Mouse (Mus musculus) cerebellum, adult 2 months (tissue): ENCODE measurements around the gene Gm266. TPM values are rescaled to one million over a fixed set of nuclear protein-coding genes. Genes with fewer than 3 reads are reported as not detected.

ENCODE experiments used
- DNase-seq, 2 experiments: peaks; one replicate each; pipeline ENCODE4 v3.0.0; 2021
- H3K27ac ChIP-seq: fragments of 200-500 bp; 2 replicates; pipeline ENCODE4 v1.5.1; 2012; ENCODE audit warnings: low read length, control low read depth, inconsistent platforms; ENCODE audit not compliant: insufficient read depth
- H3K27me3 ChIP-seq: fragments of 200-500 bp; 2 replicates; pipeline ENCODE4 v1.6.1; 2012; ENCODE audit warnings: inconsistent platforms, mild to moderate bottlenecking, low read length, moderate library complexity; ENCODE audit not compliant: control insufficient read depth, insufficient read depth
- H3K4me1 ChIP-seq: fragments of 200-500 bp; 2 replicates; pipeline ENCODE4 v1.6.1; 2011; ENCODE audit warnings: low read length; ENCODE audit not compliant: control insufficient read depth, insufficient read depth
- H3K4me3 ChIP-seq: fragments of 200-500 bp; replicated peaks from 2 replicates; pipeline ENCODE3; 2011; ENCODE audit warnings: mild to moderate bottlenecking, low read depth, low read length, control low read depth; ENCODE audit not compliant: insufficient read depth
- CTCF ChIP-seq: fragments of 200-500 bp; IDR thresholded peaks from 2 replicates; pipeline ENCODE4 v1.5.1; 2011; ENCODE audit warnings: low read depth, mild to moderate bottlenecking, control low read depth, low read length, moderate library complexity, borderline replicate concordance; ENCODE audit not compliant: insufficient read depth
- POLR2A ChIP-seq: fragments of 200-500 bp; IDR thresholded peaks from 2 replicates; pipeline ENCODE4 v1.6.1; 2011; ENCODE audit warnings: low read length, control low read depth, borderline replicate concordance; ENCODE audit not compliant: insufficient read depth
- whole genome bisulfite sequencing: fragments of 180-500 bp; shearing (Covaris S2); methylation state at CpG from one replicate; pipeline ENCODE4 v1.1.7; 2018; 5-methylcytosine and 5-hydroxymethylcytosine counted together
- polyA plus RNA-seq: library from polyadenylated mRNA; depleted of rRNA; stranded (reverse); fragments of >200 nt; gene quantifications from 2 replicates; pipeline ENCODE4 v1.2.3, GENCODE M21; 2012

The Gm266 gene
- polyA plus RNA-seq, 1 experiment = 11.2 TPM

DNA sequence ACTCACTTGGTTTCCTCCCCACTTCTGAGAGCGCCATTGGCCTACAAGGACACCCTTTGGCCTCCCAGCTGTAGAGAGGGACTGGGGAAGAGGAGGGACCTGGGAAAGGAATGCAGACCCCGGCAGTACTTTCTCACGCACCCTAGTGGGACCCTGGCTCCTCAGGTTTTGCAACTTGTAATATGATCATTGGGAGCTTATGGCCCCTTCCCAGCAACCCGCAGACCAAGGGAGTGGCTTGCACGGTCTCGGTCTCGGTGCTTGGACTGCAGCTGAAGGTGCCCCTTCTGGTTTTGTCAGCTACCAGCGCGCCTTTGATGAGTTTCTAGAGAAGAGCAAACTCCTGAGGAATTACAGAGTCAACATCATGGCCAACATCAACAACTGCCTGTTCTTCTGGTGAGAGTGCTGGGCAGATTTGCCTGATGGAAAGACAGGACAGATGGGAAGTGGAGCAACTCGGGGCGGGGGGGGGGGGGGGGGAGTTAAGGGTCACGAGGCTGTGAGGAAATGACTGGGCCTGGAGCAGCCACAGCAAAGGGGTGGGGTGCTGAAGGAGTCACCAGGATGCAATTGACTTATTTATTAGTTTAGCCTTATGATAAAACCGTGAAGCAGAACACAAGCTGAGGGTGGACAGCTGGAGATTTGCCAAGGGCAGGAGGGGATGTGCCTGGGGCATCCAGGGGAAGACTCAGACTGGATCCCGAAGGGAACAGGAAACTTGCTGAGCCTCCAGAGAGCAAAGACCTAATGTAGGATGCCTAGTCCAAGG, 36.5 kb downstream of the Gm266 start:
- 33% methylated on average over 14 of the region's 14 CpGs for WGBS
- TF ChIP-seq POLR2A = no peak
- no peak for TF ChIP-seq CTCF
- 0 out of 2 replicates have a peak, but pooled peaks cover 5% of the 10 kb centered on the region for H3K4me1 ChIP-seq
- H3K4me3 ChIP-seq = no peak overlapping the region
- DNase-seq = no peak
- peaks cover 2% of the 10 kb centered on the region; the same call in 1 of the 2 replicates for H3K27me3 ChIP-seq
- no peak overlapping the region for H3K27ac ChIP-seq

DNA sequence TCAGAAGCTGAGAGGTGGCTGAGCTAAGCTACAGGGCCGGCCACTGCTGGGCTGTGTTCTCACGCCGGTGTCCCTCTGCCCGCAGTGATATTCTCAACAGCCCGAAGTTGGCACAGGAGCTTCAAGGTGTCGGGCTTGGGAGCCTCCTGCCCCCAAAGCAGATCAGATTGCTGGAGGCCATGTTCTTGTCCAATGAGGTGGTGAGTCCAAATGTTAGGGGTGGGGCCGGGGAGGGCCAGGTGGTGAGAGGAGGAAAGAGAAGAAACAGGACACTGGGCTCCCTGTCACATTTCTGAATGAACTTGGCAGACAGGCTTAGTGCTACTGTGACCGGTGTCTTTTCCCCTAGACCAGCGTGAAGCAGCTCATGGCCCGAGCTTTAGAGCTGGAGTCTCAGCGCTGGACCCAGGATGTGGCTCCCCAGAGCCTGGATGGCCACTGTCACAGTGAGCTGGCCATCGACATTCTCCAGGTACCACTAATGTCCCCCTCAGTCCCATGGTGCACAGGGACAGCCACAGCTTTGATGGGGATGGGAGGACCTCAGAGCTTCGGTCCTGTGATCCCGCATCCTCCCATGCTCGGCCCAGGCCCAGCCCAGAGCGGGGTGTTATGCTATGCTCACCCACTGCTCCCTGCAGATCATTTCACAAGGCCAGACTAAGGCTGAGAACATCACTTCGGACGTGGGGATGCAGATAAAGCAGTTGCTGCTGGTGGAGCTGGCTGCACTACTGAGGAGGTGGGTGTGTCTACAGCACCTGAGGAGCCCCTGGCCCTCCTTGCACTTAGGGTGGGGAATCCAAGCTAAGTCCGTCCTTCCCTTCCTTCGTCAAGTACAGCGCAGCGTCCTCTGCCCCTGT, 37.5 kb downstream of the Gm266 start:
- H3K27ac ChIP-seq = no peak overlapping the region
- H3K4me3 ChIP-seq = no peak overlapping the region
- H3K4me1 ChIP-seq = 0 out of 2 replicates have a peak, but pooled peaks cover 5% of the 10 kb centered on the region
- peaks cover 2% of the 10 kb centered on the region; the same call in 1 of the 2 replicates for H3K27me3 ChIP-seq
- TF ChIP-seq POLR2A (no peak), CTCF (no peak)
- 28% methylated on average over 22 of the region's 22 CpGs for WGBS
- no peak for DNase-seq

DNA sequence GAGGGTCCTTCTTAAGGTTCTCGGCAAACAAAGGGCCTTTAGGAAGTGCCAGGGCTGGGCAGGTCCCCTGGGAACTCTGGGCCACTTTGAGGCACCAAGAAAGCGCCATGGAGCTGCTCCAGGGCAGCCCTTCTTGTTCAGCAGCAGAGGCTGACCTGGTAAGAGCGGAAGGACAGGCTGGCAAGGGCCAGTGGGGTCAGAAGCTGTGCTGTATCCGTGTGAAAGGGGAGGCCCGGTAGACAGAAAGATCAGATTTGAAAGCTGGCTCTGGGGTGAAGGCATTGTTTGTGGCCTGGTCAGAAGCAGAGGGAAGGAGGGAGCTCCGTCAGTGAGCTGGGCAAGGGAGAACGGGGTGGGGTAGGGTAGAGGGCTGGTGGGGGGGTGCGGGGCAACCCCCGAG, 38.3 kb downstream of the Gm266 start:
- TF ChIP-seq CTCF (no peak), POLR2A (no peak)
- Histone ChIP-seq H3K4me1 (0 out of 2 replicates have a peak, but pooled peaks cover 5% of the 10 kb centered on the region), H3K4me3 (no peak overlapping the region), H3K27me3 (peaks cover 2% of the 10 kb centered on the region; the same call in 1 of the 2 replicates), H3K27ac (no peak overlapping the region)
- DNase-seq = no peak
- WGBS = 45% methylated on average over 9 of the region's 9 CpGs

DNA sequence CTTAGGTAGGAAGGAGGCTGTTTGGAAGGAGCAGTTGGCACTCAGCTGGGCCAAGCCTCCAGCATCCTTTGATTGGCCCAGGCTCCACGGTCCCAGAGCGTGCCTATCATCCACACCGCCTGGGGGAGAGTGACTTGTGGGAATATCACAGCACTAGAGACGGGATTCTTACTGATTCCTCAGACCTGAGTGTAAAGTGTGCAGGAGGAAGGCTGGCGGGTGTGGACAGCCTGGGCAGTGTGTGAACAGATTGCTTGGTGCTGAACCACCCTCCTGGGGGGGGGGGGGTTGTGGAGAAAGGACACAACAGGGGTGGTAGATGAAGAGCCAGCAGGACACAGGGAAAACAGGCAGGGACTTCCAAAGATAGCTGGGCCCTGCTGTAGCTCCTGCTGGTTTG, 38.9 kb downstream of the Gm266 start:
- H3K27ac ChIP-seq = no peak overlapping the region
- TF ChIP-seq CTCF = no peak
- no peak for TF ChIP-seq POLR2A
- H3K4me3 ChIP-seq = no peak overlapping the region
- 26% methylated on average over 5 of the region's 5 CpGs for WGBS
- DNase-seq = no peak
- 0 out of 2 replicates have a peak, but pooled peaks cover 5% of the 10 kb centered on the region for H3K4me1 ChIP-seq
- H3K27me3 ChIP-seq = peaks cover 2% of the 10 kb centered on the region; the same call in 1 of the 2 replicates

DNA sequence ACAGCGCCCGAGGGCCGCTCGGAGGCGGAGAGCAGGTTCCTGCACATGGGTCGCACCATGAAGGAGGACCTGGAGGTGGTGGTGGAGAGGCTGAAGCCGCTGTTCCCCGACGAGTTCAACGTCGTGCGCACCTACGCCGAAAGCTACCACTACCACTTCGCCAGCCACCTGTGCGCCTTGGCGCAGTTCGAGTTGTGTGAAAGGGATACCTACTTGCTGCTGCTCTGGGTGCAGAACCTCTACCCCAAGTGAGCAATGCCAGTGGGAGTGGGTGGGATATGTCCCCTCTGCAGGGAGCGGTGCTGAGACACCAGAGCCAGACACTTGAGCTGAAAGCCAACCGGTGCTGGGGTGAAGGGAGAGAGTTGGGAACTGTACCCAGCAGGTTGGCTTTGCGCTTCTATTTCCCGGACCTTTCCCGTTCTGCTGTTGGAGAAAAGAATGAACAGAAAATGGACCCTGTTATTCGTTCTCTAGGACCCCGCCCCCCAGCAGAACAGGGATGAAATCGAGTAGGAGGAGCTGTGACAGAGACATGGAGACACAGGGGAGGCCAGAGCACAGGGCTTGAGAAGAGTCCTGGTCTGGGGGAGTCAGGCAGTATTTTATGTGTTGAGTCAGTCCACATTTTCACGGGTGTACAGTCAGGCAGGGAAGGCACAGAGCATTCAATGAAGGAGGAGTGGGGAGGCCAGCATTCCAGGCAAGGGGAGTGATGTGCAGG, 39.6 kb downstream of the Gm266 start:
- Histone ChIP-seq H3K4me3 (no peak overlapping the region), H3K27ac (no peak overlapping the region), H3K27me3 (peaks cover 2% of the 10 kb centered on the region; the same call in 1 of the 2 replicates), H3K4me1 (0 out of 2 replicates have a peak, but pooled peaks cover 5% of the 10 kb centered on the region)
- no peak for DNase-seq
- WGBS = 10% methylated on average over 27 of the region's 27 CpGs
- TF ChIP-seq CTCF = no peak

DNA sequence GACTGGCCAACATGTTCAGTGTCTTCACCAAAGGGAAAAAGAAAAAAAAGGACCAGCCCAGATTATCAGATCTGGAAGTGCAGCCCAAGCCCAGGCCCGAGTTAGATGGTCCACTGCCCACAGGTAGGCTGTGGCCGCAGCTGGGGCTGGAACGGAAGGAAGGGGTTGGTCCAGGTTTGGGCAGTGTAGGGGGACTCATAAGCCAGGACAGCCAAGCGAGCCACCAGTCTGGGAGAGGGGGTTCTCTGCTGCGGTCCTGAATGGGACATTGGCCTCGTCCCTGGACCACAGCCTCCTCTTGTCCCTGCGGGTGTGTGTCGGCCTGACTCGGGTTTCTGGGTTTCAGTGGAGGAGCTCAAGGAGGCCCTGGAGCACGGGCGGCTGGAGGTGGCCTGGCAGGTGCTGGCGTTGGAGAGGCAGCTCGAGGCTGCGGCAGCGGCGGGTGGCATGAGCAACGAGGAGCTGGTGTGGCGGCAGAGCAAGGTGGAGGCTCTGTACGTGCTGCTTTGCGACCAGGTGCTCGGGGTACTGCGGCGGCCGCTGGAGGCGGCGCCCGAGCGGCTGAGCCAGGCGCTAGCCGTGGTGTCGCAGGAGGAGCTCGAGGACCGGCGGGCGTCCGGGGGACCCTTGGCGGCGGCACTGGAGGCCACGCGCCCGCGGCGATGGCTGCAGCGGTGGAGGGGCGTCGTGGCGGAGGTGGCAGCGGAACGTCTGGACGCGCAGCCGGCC, 40.3 kb downstream of the Gm266 start:
- Histone ChIP-seq H3K4me3 (no peak overlapping the region), H3K27ac (no peak overlapping the region), H3K27me3 (peaks cover 2% of the 10 kb centered on the region; the same call in 1 of the 2 replicates), H3K4me1 (0 out of 2 replicates have a peak, but pooled peaks cover 5% of the 10 kb centered on the region)
- 6% methylated on average over 52 of the region's 52 CpGs for WGBS
- DNase-seq = no peak
- TF ChIP-seq POLR2A (no peak), CTCF (no peak)
